ENCODE assay signal across 14 mouse cellular contexts in the genomic region with DNA sequence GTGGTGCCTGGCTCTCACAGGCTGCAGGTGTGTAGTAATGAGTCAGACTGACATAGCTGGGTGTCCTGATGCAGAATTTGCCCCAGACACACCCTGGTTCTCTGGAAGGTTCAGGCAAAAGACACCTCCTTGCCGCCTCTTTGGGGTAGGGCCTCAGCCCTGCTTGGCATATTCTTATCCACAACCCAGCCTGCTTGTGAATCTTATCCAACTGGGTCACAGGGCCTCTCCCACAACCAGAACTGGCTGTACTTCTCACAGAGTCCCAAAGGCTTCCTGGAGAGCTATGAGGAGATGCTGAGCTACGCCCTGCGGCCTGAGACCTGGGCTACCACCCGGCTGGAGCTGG. TPM values are rescaled to one million over a fixed set of nuclear protein-coding genes. Genes with fewer than 3 reads are reported as not detected.
DNase-seq lines count a peak whose midpoint lies in the region; ATAC-seq and TF ChIP-seq lines count a peak whose summit lies in the region.
"Had no signal": no experiment of that assay in that cellular context is flagged by ENCODE, and none has a peak within 500 bp of the region (broad histone marks: within the 10 kb centered on the region; RNA-seq: fewer than 3 reads in every experiment).

No protein-coding gene starts in this region.

- ATAC-seq in megakaryocyte-erythroid progenitor cell, adult 5-6 weeks (replicated peaks; ENCODE audit: low FRiP score, low TSS enrichment, poor library complexity, severe bottlenecking), result peak; percentile 66
- no peak for ATAC-seq in CD4-positive, CD25-positive, alpha-beta regulatory T cell, adult 4 months
- ATAC-seq: activated CD4-positive, CD25-positive, alpha-beta regulatory T cell, adult 4 months had no signal

- no peak overlapping the region for H3K4me3 ChIP-seq in gastrocnemius, adult 2 months
- H3K4me3 ChIP-seq: neural tube, embryonic 12.5 days had no signal

- no peak for TF ChIP-seq CTCF in gastrocnemius, adult 2 months (IDR thresholded peaks at IDR 0.05)

- peak overlapping the region; percentile 53 for H3K27ac ChIP-seq in gastrocnemius, adult 2 months
- H3K27ac ChIP-seq: neural tube, embryonic 12.5 days had no signal

- intact Hi-C loops in gastrocnemius, adult 2 months (cut with DNase I), result no loop called here
- intact Hi-C loops in heart, postnatal 14 days (cut with DNase I), result no loop called here

- DNase-seq in gastrocnemius, adult 2 months, result peak; percentile 63
- no peak for DNase-seq in gastrocnemius, postnatal 10 days
- DNase-seq in c-Kit-positive CD71-positive TER-119-positive erythroid progenitor cells, embryonic 14.5 days (ENCODE audit: low spot score), result peak; percentile 59
- DNase-seq in heart, postnatal 14 days, result peak; percentile 35 to 42
- no peak for DNase-seq in layer of hippocampus, postnatal 36 days
- no peak for DNase-seq in right cerebral cortex, postnatal 14 days
- DNase-seq: kidney, postnatal 10 days; lung, postnatal 36 days; midbrain, embryonic 14.5 days; thymus, postnatal 36 days had no signal

RNA-seq across cellular contexts. Expression of gene Dolpp1, which starts 10.7 kb away (rescaled TPM):
- 1 to 10 TPM; 5.3 to 6.1 TPM for total RNA-seq in gastrocnemius, adult 2 months (2021)
- 10 to 100 TPM; 10.9 to 14.3 TPM for total RNA-seq in gastrocnemius, postnatal 10 days (2021)
- 10 to 100 TPM; 11.4 to 12.1 TPM for total RNA-seq in heart, postnatal 14 days (2021)
- 24.0 and 29.0 TPM in 2 replicates for total RNA-seq in megakaryocyte-erythroid progenitor cell, adult 5-6 weeks (2014; fragmentation: Nextera tagmentation)
- 16.3 and 19.7 TPM in 2 replicates for total RNA-seq in megakaryocyte-erythroid progenitor cell, adult 5-6 weeks (2017)
- total RNA-seq in layer of hippocampus, postnatal 36 days (2021), result 10 to 100 TPM; 26.8 to 28.6 TPM
- 10 to 100 TPM; 16.9 to 28.1 TPM for polyA plus RNA-seq in CD4-positive, CD25-positive, alpha-beta regulatory T cell, adult 4 months (2017; shearing (Covaris generic))

RNA-seq across cellular contexts. Expression of gene Miga2, which starts 17.3 kb away (rescaled TPM):
- 10 to 100 TPM; 15.5 to 39.0 TPM for total RNA-seq in gastrocnemius, adult 2 months (2021)
- 10 to 100 TPM; 19.4 to 31.1 TPM for total RNA-seq in gastrocnemius, postnatal 10 days (2021)
- total RNA-seq in heart, postnatal 14 days (2021), result 10 to 100 TPM; 74.7 to 80.0 TPM
- total RNA-seq in megakaryocyte-erythroid progenitor cell, adult 5-6 weeks (2014; fragmentation: Nextera tagmentation), result 17.8 and 35.0 TPM in 2 replicates
- total RNA-seq in megakaryocyte-erythroid progenitor cell, adult 5-6 weeks (2017), result 8.0 and 11.4 TPM in 2 replicates
- total RNA-seq in layer of hippocampus, postnatal 36 days (2021), result 100 to 1,000 TPM; 108 to 121 TPM
- 1 to 10 TPM; 5.0 to 8.3 TPM for polyA plus RNA-seq in CD4-positive, CD25-positive, alpha-beta regulatory T cell, adult 4 months (2017; shearing (Covaris generic))

RNA-seq across cellular contexts. Expression of gene Sh3glb2, which starts 22.2 kb away (rescaled TPM):
- total RNA-seq in gastrocnemius, adult 2 months (2021), result 10 to 100 TPM; 12.7 to 18.8 TPM
- total RNA-seq in gastrocnemius, postnatal 10 days (2021), result 10 to 100 TPM; 32.2 to 37.9 TPM
- 10 to 100 TPM; 50.6 to 56.2 TPM for total RNA-seq in heart, postnatal 14 days (2021)
- 47.0 and 48.4 TPM in 2 replicates for total RNA-seq in megakaryocyte-erythroid progenitor cell, adult 5-6 weeks (2014; fragmentation: Nextera tagmentation)
- 25.7 and 28.5 TPM in 2 replicates for total RNA-seq in megakaryocyte-erythroid progenitor cell, adult 5-6 weeks (2017)
- 100 to 1,000 TPM; 255 to 284 TPM for total RNA-seq in layer of hippocampus, postnatal 36 days (2021)
- 100 to 1,000 TPM in 1 of 2 experiments, 10 to 100 TPM in 1; 86.1 to 129 TPM for polyA plus RNA-seq in CD4-positive, CD25-positive, alpha-beta regulatory T cell, adult 4 months (2017; shearing (Covaris generic))

RNA-seq across cellular contexts. Expression of gene Crat, which starts 34.3 kb away (rescaled TPM):
- total RNA-seq in gastrocnemius, adult 2 months (2021), result 100 to 1,000 TPM; 362 to 422 TPM
- 100 to 1,000 TPM; 228 to 262 TPM for total RNA-seq in gastrocnemius, postnatal 10 days (2021)
- 100 to 1,000 TPM; 441 to 477 TPM for total RNA-seq in heart, postnatal 14 days (2021)
- total RNA-seq in megakaryocyte-erythroid progenitor cell, adult 5-6 weeks (2014; fragmentation: Nextera tagmentation), result 24.3 and 29.2 TPM in 2 replicates
- total RNA-seq in megakaryocyte-erythroid progenitor cell, adult 5-6 weeks (2017), result 11.2 and 16.0 TPM in 2 replicates
- 10 to 100 TPM; 42.5 to 46.1 TPM for total RNA-seq in layer of hippocampus, postnatal 36 days (2021)
- polyA plus RNA-seq in CD4-positive, CD25-positive, alpha-beta regulatory T cell, adult 4 months (2017; shearing (Covaris generic)), result 1 to 10 TPM; 1.1 to 2.2 TPM

RNA-seq across cellular contexts. Expression of gene Ptpa, which starts 34.5 kb away (rescaled TPM):
- total RNA-seq in gastrocnemius, adult 2 months (2021), result 10 to 100 TPM; 48.9 to 86.1 TPM
- total RNA-seq in gastrocnemius, postnatal 10 days (2021), result 100 to 1,000 TPM in 1 of 2 experiments, 10 to 100 TPM in 1; 95.1 to 101 TPM
- total RNA-seq in heart, postnatal 14 days (2021), result 100 to 1,000 TPM in 1 of 2 experiments, 10 to 100 TPM in 1; 99.1 to 109 TPM
- total RNA-seq in megakaryocyte-erythroid progenitor cell, adult 5-6 weeks (2014; fragmentation: Nextera tagmentation), result 228 and 237 TPM in 2 replicates
- total RNA-seq in megakaryocyte-erythroid progenitor cell, adult 5-6 weeks (2017), result 74.1 and 93.5 TPM in 2 replicates
- 100 to 1,000 TPM; 166 to 168 TPM for total RNA-seq in layer of hippocampus, postnatal 36 days (2021)
- 10 to 100 TPM; 37.8 to 86.7 TPM for polyA plus RNA-seq in CD4-positive, CD25-positive, alpha-beta regulatory T cell, adult 4 months (2017; shearing (Covaris generic))

Comparison
In these comparisons a context has a peak if more than half of its experiments do, and no peak if none do; other contexts are left out.
1. DNase-seq: peak in gastrocnemius, adult 2 months (single experiment), c-Kit-positive CD71-positive TER-119-positive erythroid progenitor cells, embryonic 14.5 days (single experiment) and heart, postnatal 14 days (2 of 2); none in gastrocnemius, postnatal 10 days (single experiment), layer of hippocampus, postnatal 36 days (0 of 2) and right cerebral cortex, postnatal 14 days (single experiment).
2. RNA of gene Sh3glb2, which starts 22.2 kb away (total RNA-seq): 255 to 284 TPM in layer of hippocampus, postnatal 36 days; 50.6 to 56.2 TPM in heart, postnatal 14 days, 25.7 to 48.4 TPM in megakaryocyte-erythroid progenitor cell, adult 5-6 weeks, 32.2 to 37.9 TPM in gastrocnemius, postnatal 10 days and 12.7 to 18.8 TPM in gastrocnemius, adult 2 months; every median in the first group is over 4 times any median in the second.